Mouse (Mus musculus): ENCODE data around the gene Vmn2r117. TPM values are rescaled to one million over a fixed set of nuclear protein-coding genes. Genes with fewer than 3 reads are reported as not detected.

Vmn2r117 gene
- polyA plus RNA-seq (2015; fragmentation: Nextera tagmentation; extraction: Ambion mirVana): not detected in 2 replicates

DNA sequence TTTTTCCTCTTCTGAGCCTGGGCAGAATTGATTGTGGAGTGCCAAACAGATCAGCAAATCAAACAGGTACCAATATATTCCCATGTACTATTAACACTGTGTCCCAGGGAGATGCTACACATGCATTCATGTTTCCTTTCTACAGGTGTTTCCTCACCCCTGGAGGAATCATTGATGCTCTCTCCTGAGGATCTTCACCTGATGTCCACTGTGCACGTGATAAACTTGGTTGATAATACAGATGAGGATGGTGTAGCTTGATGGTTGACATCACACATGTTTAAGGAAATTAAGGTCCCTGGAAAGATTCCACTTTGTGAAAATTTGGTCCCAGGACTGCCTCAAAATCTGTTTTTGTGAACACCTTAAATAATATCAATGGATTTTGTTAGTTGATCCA lies at the start of gene Vmn2r117:
Gene Vmn2r117, minus strand, starts transcription at position 101 of the 400 bp plus-strand sequence.

Other genes starting within 250 kb of the Vmn2r117 start
- gene Vmn2r114, start 167.2 kb downstream of the Vmn2r117 start, polyA plus RNA-seq (2015; fragmentation: Nextera tagmentation; extraction: Ambion mirVana): not detected in 2 replicates
- not detected in 2 replicates for gene Vmn2r115, start 136.0 kb downstream of the Vmn2r117 start, polyA plus RNA-seq (2015; fragmentation: Nextera tagmentation; extraction: Ambion mirVana)
- not detected in 2 replicates for gene Vmn2r116, start 95.1 kb downstream of the Vmn2r117 start, polyA plus RNA-seq (2015; fragmentation: Nextera tagmentation; extraction: Ambion mirVana)
- 6.9 and 8.1 TPM in 2 replicates for gene Zfp213, start 84.5 kb upstream of the Vmn2r117 start, polyA plus RNA-seq (2015; fragmentation: Nextera tagmentation; extraction: Ambion mirVana)
- gene Zfp13, start 119.8 kb upstream of the Vmn2r117 start, polyA plus RNA-seq (2015; fragmentation: Nextera tagmentation; extraction: Ambion mirVana): 1.9 and 2.2 TPM in 2 replicates
- gene Zscan10, start 121.2 kb upstream of the Vmn2r117 start, polyA plus RNA-seq (2015; fragmentation: Nextera tagmentation; extraction: Ambion mirVana): not detected in 2 replicates
- gene Mmp25, start 165.6 kb upstream of the Vmn2r117 start, polyA plus RNA-seq (2015; fragmentation: Nextera tagmentation; extraction: Ambion mirVana): 3.0 and 4.4 TPM in 2 replicates
- gene Bicdl2, start 180.8 kb upstream of the Vmn2r117 start, polyA plus RNA-seq (2015; fragmentation: Nextera tagmentation; extraction: Ambion mirVana): 0.11 and 0.35 TPM in 2 replicates
- 43.1 and 43.5 TPM in 2 replicates for gene Hcfc1r1, start 193.9 kb upstream of the Vmn2r117 start, polyA plus RNA-seq (2015; fragmentation: Nextera tagmentation; extraction: Ambion mirVana)
- gene Thoc6, start 194.2 kb upstream of the Vmn2r117 start, polyA plus RNA-seq (2015; fragmentation: Nextera tagmentation; extraction: Ambion mirVana): 21.1 and 22.3 TPM in 2 replicates
- 3.4 and 4.0 TPM in 2 replicates for gene Tnfrsf12a, start 197.8 kb upstream of the Vmn2r117 start, polyA plus RNA-seq (2015; fragmentation: Nextera tagmentation; extraction: Ambion mirVana)
- gene Cldn6, start 199.6 kb upstream of the Vmn2r117 start, polyA plus RNA-seq (2015; fragmentation: Nextera tagmentation; extraction: Ambion mirVana): 0.11 TPM in 1 of 2 replicates, not detected in the other
- gene Cldn9, start 204.3 kb upstream of the Vmn2r117 start, polyA plus RNA-seq (2015; fragmentation: Nextera tagmentation; extraction: Ambion mirVana): 0.08 TPM in 2 replicates
- gene 1520401A03Rik, start 243.1 kb upstream of the Vmn2r117 start, polyA plus RNA-seq (2015; fragmentation: Nextera tagmentation; extraction: Ambion mirVana): 0.11 TPM in 1 of 2 replicates, not detected in the other
- 37.2 and 39.2 TPM in 2 replicates for gene Pkmyt1, start 246.6 kb upstream of the Vmn2r117 start, polyA plus RNA-seq (2015; fragmentation: Nextera tagmentation; extraction: Ambion mirVana)